Mouse (Mus musculus): ENCODE measurements around the gene Gata1. TPM values are rescaled to one million over a fixed set of nuclear protein-coding genes. Genes with fewer than 3 reads are reported as not detected.

Gata1 gene
- total RNA-seq, 2 experiments from 2014 or later: 147 to 250 TPM

Other genes starting within 250 kb of the Gata1 start
- gene Praf2, start 249.6 kb downstream of the Gata1 start, total RNA-seq (2015; ENCODE audit: low replicate concordance): 1.3 and 2.5 TPM in 2 replicates
- gene Praf2, start 249.6 kb downstream of the Gata1 start, total RNA-seq (2017; ENCODE audit: low replicate concordance): 2.1 TPM in 1 of 2 replicates, not detected in the other
- not detected in 2 replicates for gene Ccdc120, start 227.2 kb downstream of the Gata1 start, total RNA-seq (2015; ENCODE audit: low replicate concordance)
- not detected in 2 replicates for gene Ccdc120, start 227.2 kb downstream of the Gata1 start, total RNA-seq (2017; ENCODE audit: low replicate concordance)
- 18.9 and 23.4 TPM in 2 replicates for gene Tfe3, start 215.5 kb downstream of the Gata1 start, total RNA-seq (2015; ENCODE audit: low replicate concordance)
- gene Tfe3, start 215.5 kb downstream of the Gata1 start, total RNA-seq (2017; ENCODE audit: low replicate concordance): 21.5 and 22.7 TPM in 2 replicates
- gene Gripap1, start 188.3 kb downstream of the Gata1 start, total RNA-seq (2015; ENCODE audit: low replicate concordance): 91.0 and 94.4 TPM in 2 replicates
- gene Gripap1, start 188.3 kb downstream of the Gata1 start, total RNA-seq (2017; ENCODE audit: low replicate concordance): 87.0 and 176 TPM in 2 replicates
- gene Kcnd1, start 155.8 kb downstream of the Gata1 start, total RNA-seq (2015; ENCODE audit: low replicate concordance): 0.84 and 1.8 TPM in 2 replicates
- gene Kcnd1, start 155.8 kb downstream of the Gata1 start, total RNA-seq (2017; ENCODE audit: low replicate concordance): 0.68 and 3.6 TPM in 2 replicates
- gene Otud5, start 136.7 kb downstream of the Gata1 start, total RNA-seq (2015; ENCODE audit: low replicate concordance): 327 and 376 TPM in 2 replicates
- 471 and 476 TPM in 2 replicates for gene Otud5, start 136.7 kb downstream of the Gata1 start, total RNA-seq (2017; ENCODE audit: low replicate concordance)
- gene Pim2, start 99.8 kb downstream of the Gata1 start, total RNA-seq (2015; ENCODE audit: low replicate concordance): 37.1 and 59.1 TPM in 2 replicates
- gene Pim2, start 99.8 kb downstream of the Gata1 start, total RNA-seq (2017; ENCODE audit: low replicate concordance): 16.0 and 22.5 TPM in 2 replicates
- gene Slc35a2, start 94.0 kb downstream of the Gata1 start, total RNA-seq (2015; ENCODE audit: low replicate concordance): 5.0 TPM in 1 of 2 replicates, not detected in the other
- 1.4 and 9.8 TPM in 2 replicates for gene Slc35a2, start 94.0 kb downstream of the Gata1 start, total RNA-seq (2017; ENCODE audit: low replicate concordance)
- gene Pqbp1, start 78.8 kb downstream of the Gata1 start, total RNA-seq (2015; ENCODE audit: low replicate concordance): 23.1 and 24.9 TPM in 2 replicates
- 33.5 and 85.4 TPM in 2 replicates for gene Pqbp1, start 78.8 kb downstream of the Gata1 start, total RNA-seq (2017; ENCODE audit: low replicate concordance)
- 53.2 and 63.4 TPM in 2 replicates for gene Timm17b, start 78.7 kb downstream of the Gata1 start, total RNA-seq (2015; ENCODE audit: low replicate concordance)
- gene Timm17b, start 78.7 kb downstream of the Gata1 start, total RNA-seq (2017; ENCODE audit: low replicate concordance): 10.7 and 20.7 TPM in 2 replicates
- gene Gm10491, start 70.2 kb downstream of the Gata1 start, total RNA-seq (2015; ENCODE audit: low replicate concordance): not detected in 2 replicates
- gene Gm10491, start 70.2 kb downstream of the Gata1 start, total RNA-seq (2017; ENCODE audit: low replicate concordance): not detected in 2 replicates
- gene Gm10490, start 68.5 kb downstream of the Gata1 start, total RNA-seq (2015; ENCODE audit: low replicate concordance): not detected in 2 replicates
- gene Gm10490, start 68.5 kb downstream of the Gata1 start, total RNA-seq (2017; ENCODE audit: low replicate concordance): not detected in 2 replicates
- gene Pcsk1n, start 58.2 kb downstream of the Gata1 start, total RNA-seq (2015; ENCODE audit: low replicate concordance): not detected in 2 replicates
- not detected in 2 replicates for gene Pcsk1n, start 58.2 kb downstream of the Gata1 start, total RNA-seq (2017; ENCODE audit: low replicate concordance)
- gene Eras, start 49.5 kb downstream of the Gata1 start, total RNA-seq (2015; ENCODE audit: low replicate concordance): not detected in 2 replicates
- gene Eras, start 49.5 kb downstream of the Gata1 start, total RNA-seq (2017; ENCODE audit: low replicate concordance): not detected in 2 replicates
- 7.2 and 15.9 TPM in 2 replicates for gene Hdac6, start 30.2 kb downstream of the Gata1 start, total RNA-seq (2015; ENCODE audit: low replicate concordance)
- gene Hdac6, start 30.2 kb downstream of the Gata1 start, total RNA-seq (2017; ENCODE audit: low replicate concordance): 13.0 and 21.8 TPM in 2 replicates
- not detected in 2 replicates for gene Glod5, start 40.4 kb upstream of the Gata1 start, total RNA-seq (2015; ENCODE audit: low replicate concordance)
- not detected in 2 replicates for gene Glod5, start 40.4 kb upstream of the Gata1 start, total RNA-seq (2017; ENCODE audit: low replicate concordance)
- gene Suv39h1, start 96.7 kb upstream of the Gata1 start, total RNA-seq (2015; ENCODE audit: low replicate concordance): 29.6 and 56.6 TPM in 2 replicates
- 53.9 and 67.8 TPM in 2 replicates for gene Suv39h1, start 96.7 kb upstream of the Gata1 start, total RNA-seq (2017; ENCODE audit: low replicate concordance)
- gene Was, start 112.4 kb upstream of the Gata1 start, total RNA-seq (2015; ENCODE audit: low replicate concordance): 14.8 and 22.2 TPM in 2 replicates
- 11.6 and 12.4 TPM in 2 replicates for gene Was, start 112.4 kb upstream of the Gata1 start, total RNA-seq (2017; ENCODE audit: low replicate concordance)
- 23.5 and 39.3 TPM in 2 replicates for gene Wdr13, start 154.8 kb upstream of the Gata1 start, total RNA-seq (2015; ENCODE audit: low replicate concordance)
- gene Wdr13, start 154.8 kb upstream of the Gata1 start, total RNA-seq (2017; ENCODE audit: low replicate concordance): 10.0 and 25.7 TPM in 2 replicates
- 611 and 758 TPM in 2 replicates for gene Rbm3, start 167.8 kb upstream of the Gata1 start, total RNA-seq (2015; ENCODE audit: low replicate concordance)
- 564 and 613 TPM in 2 replicates for gene Rbm3, start 167.8 kb upstream of the Gata1 start, total RNA-seq (2017; ENCODE audit: low replicate concordance)
- 4.6 and 13.3 TPM in 2 replicates for gene Tbc1d25, start 198.1 kb upstream of the Gata1 start, total RNA-seq (2015; ENCODE audit: low replicate concordance)
- 1.5 and 4.7 TPM in 2 replicates for gene Tbc1d25, start 198.1 kb upstream of the Gata1 start, total RNA-seq (2017; ENCODE audit: low replicate concordance)
- 20.5 and 37.3 TPM in 2 replicates for gene Ebp, start 215.4 kb upstream of the Gata1 start, total RNA-seq (2015; ENCODE audit: low replicate concordance)
- gene Ebp, start 215.4 kb upstream of the Gata1 start, total RNA-seq (2017; ENCODE audit: low replicate concordance): 14.2 and 26.6 TPM in 2 replicates
- not detected in 2 replicates for gene Porcn, start 228.5 kb upstream of the Gata1 start, total RNA-seq (2015; ENCODE audit: low replicate concordance)
- gene Porcn, start 228.5 kb upstream of the Gata1 start, total RNA-seq (2017; ENCODE audit: low replicate concordance): not detected in 2 replicates